Mouse (Mus musculus) kidney, adult 11 months (tissue): ENCODE data around the gene Obsl1.

Source experiments
- DNase-seq: peaks from one replicate; pipeline ENCODE4 v3.0.0; 2022

The Obsl1 gene

GRCm38 (mm10) chr1:75505956-75506831, at the start of gene Obsl1:
TSS of gene Obsl1 (minus strand) at chr1:75506452.
- DNase-seq = peak; percentile 23

GRCm38 (mm10) chr1:75555680-75556079, 49.4 kb upstream of the Obsl1 start:
- no peak for DNase-seq

- no peak for DNase-seq
Measured at GRCm38 (mm10) chr1:75550586-75550985, 44.3 kb upstream of the Obsl1 start.

DNA sequence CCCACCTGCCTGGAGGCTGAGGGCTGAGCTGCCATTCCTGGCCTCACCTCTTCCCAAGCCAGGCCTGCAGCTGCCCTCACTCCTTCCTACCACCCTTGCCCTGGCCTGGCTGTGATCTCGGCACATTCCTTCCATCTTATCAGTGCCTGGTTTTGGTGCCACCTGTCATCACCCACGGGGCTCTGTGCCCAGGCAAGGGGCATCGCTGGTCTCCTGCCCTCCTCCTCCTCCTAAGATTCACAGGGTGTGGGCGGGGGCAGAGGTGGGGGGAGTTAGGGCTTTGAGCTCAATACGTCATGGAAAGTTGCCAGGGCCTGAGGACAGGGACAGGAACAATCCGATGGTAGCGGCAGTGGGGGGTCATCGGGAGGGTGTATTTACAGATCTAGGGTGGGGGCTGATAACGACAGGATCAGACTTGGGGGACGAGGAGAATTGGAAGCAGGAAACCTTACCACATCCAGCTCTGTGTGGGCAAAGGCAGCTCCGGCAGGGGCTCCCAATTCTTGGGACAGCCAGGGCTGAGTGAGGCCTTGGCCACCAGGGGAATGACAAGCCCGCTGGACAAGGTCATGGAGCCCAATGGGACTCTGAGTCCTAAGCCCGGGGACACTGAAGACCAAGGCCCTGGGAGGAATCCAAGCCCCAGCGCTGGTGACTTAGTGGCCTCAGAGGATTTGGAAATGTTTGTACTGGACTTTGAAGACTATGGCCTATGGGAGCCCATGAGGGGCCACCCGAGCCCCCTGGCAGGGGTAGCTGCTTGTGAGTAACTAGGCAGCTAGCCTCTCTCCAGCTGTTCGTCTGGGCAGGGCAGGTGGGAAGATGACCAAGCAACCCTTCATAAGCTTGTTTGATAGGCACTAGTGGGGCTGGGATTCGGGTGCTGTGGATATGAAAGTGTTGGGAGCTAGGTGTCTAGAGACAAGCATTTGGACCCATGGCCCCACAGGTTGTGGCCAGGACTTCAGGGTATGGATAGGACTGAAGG, 43.3 kb upstream of the Obsl1 start:
- DNase-seq = no peak

DNA sequence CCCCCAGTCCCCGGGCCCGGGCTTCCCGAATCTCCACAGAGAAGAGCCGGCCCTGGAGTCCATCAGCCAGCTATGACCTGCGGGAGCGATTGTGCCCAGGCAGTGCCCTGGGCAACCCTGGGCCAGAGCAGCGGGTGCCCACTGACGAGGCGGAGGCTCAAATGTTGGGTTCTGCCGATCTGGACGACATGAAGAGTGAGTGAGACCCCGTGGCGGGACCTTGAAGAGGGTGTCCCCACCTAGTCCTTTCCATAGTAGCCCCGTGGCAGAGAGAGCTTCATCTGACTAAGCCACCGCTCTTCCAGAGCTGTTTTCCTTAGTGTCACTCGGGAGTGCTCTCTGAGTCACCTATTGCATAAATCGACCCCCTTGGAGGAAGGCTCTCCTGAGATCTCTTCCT, 42.6 kb upstream of the Obsl1 start:
- DNase-seq = no peak

DNA sequence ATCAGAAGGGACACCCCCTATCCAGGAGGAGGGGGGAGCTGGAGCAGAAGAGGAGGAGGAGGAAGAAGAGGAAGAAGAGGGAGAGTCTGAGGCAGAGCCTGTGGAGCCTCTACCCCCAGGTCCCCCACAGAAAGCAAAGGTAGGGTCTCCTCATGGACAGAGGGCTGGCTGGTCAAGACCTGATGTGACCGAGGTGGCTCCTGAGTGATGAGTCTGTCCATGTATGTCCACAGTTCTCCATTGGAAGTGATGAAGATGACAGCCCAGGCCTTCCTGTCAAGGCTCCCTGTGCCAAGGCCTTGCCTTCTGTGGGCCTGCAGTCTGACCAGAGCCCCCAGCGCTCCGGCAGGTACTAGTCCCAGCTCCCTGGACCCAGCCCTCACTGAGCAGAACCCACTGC, 41.8 kb upstream of the Obsl1 start:
- no peak for DNase-seq

DNA sequence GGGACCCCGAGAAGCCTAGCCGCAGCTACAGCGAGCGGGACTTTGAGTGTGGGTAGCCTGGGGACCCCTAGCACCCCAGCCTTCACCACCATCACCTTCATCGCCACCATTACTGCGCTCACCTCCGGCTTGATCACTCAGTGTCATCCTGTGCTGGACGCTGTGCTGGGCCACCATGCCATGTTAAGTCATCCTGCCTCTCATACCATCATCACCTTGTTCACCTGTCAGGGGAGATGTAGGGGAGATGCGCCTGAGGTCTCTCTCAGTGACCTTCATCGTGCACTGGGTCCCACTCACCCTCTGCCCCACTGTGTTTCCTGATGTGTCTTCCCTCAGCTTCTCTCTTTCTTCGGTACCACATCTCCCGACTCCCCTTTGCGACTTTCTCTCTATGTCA, 41.1 kb upstream of the Obsl1 start:
- no peak for DNase-seq

GRCm38 (mm10) chr1:75545965-75546956, 40.0 kb upstream of the Obsl1 start, which contains the start of gene Slc4a3:
TSS of gene Slc4a3 (plus strand) at chr1:75546266.
- DNase-seq = peak; percentile 54

GRCm38 (mm10) chr1:75544351-75544750, 38.1 kb upstream of the Obsl1 start:
- DNase-seq = no peak

DNA sequence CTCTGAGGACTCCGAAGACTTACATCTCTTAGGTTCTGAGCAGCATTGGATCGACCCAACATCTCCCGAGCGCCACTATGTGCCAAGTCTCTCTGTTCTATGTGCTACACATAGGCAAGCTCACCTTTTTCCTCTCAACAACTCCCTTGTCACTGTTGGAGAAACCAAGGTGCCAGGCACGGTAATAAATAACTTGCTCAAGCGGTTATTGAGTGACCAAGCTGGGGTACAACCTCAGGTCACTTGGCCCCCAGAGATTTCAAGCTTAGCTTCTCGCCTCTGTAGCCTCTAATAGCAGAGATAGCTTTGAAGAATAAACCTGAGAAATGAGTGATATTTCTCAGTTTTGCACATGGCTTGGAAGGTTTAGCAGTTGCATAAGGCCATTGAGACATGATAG, 35.2 kb upstream of the Obsl1 start:
- no peak for DNase-seq

GRCm38 (mm10) chr1:75538597-75539190, 32.4 kb upstream of the Obsl1 start:
- DNase-seq = no peak

- DNase-seq = no peak
Measured at GRCm38 (mm10) chr1:75537587-75537986, 31.3 kb upstream of the Obsl1 start.

DNA sequence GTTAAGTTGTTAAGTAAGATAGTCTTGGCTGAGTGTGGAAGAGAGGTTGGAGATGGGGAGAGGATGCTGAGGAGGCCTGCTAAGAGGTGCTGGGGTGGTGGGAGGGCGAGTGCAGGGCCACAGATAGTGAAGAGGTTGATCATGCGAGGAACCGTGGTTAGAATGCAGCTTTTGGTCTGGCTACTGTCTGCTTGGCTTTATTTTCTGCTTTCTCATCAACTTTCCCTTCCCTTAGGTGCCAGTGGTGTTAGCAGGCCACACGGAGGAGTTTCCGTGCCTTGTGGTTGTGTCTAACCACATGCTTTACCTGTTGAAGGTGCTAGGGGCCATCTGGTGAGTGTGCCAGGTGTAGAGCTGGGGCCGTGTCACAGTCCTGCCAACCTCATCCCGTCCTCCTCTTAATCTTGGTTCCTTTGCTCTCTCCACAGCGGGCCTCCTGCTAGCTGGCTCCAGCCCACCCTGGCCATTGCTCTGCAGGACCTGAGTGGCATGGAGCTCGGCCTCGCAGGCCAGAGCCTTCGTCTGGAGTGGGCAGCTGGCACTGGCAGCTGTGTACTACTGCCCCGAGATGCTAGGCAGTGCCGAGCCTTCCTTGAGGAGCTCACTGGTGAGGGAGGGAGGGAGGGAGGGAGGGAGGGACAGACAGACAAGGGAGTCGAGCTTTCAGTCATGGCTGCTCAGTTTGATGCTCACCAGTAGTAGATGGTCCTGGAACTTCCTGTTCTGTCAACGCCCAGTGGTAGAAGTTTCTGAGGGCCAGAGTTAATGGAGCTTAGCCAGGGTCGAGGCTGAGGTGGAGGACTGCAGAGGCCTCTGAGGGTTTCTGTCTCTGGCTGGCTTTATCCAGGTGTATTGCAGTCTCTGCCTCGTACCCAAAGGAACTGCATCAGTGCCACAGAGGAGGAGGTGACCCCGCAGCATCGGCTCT, 27.3 kb upstream of the Obsl1 start:
- no peak for DNase-seq

- no peak for DNase-seq
Measured at GRCm38 (mm10) chr1:75532280-75533172, 26.3 kb upstream of the Obsl1 start.

DNA sequence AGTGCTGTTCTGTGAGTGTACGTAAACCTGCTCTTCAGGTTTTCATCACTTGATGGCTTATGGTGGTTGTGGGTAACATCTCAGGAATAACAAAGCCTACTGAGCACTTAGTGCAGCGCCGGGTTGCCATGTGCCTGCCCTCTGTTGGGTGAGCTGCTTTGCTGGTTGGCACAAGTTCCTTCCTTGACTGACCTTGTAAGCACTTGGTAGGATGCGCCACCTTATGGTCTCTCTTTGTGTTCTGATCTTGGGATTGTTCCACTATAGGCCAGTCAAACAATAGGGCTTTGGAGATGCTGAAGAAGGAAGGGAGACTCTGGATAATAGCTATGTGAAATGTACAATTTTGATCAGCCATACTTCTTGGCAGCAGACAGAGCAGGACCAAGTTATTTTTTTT, 24.3 kb upstream of the Obsl1 start:
- no peak for DNase-seq

DNA sequence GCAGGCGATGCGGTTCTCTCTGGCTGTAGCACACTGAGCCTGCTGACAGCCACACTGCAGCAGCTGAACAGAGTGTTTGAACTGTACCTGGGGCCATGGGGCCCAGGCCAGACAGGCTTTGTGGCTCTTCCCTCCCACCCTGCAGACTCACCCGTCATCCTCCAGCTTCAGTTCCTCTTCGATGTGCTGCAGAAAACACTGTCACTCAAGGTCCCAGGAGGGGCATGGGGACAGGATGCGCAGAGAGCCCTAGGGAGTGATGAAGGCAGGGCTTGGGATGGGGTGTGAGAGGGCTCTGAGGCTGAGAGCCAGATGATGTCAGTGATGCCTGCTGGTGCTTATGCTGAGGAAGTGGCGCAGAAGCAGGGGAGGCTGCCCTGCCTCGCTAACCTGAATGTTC, 18.4 kb upstream of the Obsl1 start:
- no peak for DNase-seq

DNA sequence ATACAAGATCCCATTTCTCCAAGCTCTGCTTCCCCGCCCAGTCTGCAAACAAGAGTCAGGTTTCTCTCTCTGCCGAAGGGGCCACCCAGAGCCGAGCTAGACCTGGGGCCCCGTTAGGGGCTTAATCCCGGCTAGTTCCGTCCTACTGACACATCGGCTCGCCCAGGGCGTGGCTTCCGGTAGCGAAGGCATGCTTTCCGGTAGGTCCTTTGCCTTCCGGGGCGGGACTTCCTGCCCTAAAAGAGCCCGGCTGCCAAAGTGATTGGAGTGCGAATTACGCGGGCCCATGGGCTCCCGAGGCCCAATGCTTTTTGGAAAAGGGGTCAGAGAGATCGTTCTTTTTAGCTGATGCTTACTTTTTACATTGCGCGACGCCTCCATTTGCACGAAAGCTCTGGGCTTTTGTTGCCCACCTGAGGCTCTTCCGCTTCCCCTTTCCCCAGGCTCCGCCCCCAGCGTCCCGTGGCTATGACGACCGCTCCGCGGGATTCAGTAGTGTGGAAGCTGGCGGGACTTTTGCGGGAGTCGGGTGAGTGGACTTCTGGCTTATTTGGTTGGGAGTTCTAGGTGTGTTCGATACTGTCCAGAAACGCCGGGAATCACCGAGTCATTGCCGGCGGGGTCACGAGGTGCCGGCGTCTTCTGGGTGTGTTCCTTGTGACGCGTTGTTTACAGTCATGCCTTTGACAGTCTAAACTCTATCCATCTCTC, 15.2 kb upstream of the Obsl1 start, which contains the start of gene Stk11ip:
TSS of gene Stk11ip (plus strand) at position 209 of the 711 bp plus-strand sequence.
- DNase-seq = peak; percentile 92

DNA sequence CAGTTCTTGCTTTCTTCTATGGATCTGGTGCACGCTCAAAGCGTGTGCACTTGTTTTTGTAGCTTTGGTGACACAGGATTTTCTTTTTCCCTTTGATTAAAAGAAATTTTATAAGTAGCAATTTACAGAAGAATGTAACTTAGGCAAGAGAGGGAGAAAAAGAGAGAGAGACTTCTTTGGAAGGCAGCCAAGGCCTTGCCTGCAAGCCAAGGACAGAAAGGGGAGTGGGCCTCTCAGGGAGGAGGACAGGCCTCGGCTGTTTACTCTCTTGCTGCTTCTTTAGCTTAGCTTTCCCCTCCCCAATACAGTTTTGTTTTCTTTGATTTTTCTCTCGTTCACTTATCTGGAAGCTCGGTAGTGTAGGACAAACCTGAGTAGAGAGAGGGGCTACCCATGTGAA, 13.3 kb upstream of the Obsl1 start:
- DNase-seq = no peak

- DNase-seq = no peak
Measured at GRCm38 (mm10) chr1:75518427-75518826, 12.2 kb upstream of the Obsl1 start.
